Mouse (Mus musculus) midbrain, embryonic 13.5 days (tissue): ENCODE results near the gene Spsb4. TPM values are rescaled to one million over a fixed set of nuclear protein-coding genes. Genes with fewer than 3 reads are reported as not detected.
A peak's percentile ranks its signal among the peaks of the same experiment; 100 is the strongest.

Source experiments
- ATAC-seq: fragments of 200-750 bp; cut with Nextera tagmentation; 2 replicates; pipeline ENCODE4 v1.8.0; 2017; ENCODE audit warnings: mild to moderate bottlenecking, moderate TSS enrichment, moderate library complexity
- H3K27ac ChIP-seq: fragments of 300-500 bp; sonication (generic); 2 replicates; pipeline ENCODE4 v1.5.1; 2015; ENCODE audit warnings: inconsistent platforms, mild to moderate bottlenecking, moderate library complexity
- H3K27me3 ChIP-seq: fragments of 300-500 bp; sonication (generic); 2 replicates; pipeline ENCODE4 v1.6.1; 2015; ENCODE audit warnings: mild to moderate bottlenecking, inconsistent platforms
- H3K36me3 ChIP-seq: fragments of 300-500 bp; sonication (generic); 2 replicates; pipeline ENCODE4 v1.6.1; 2015; ENCODE audit warnings: mild to moderate bottlenecking, inconsistent platforms
- H3K4me1 ChIP-seq: fragments of 300-500 bp; sonication (generic); replicated peaks from 2 replicates; pipeline ENCODE4 v1.6.1; 2015; ENCODE audit warnings: inconsistent platforms
- H3K4me2 ChIP-seq: fragments of 300-500 bp; sonication (generic); replicated peaks from 2 replicates; pipeline ENCODE4 v1.6.1; 2015; ENCODE audit warnings: moderate library complexity, mild to moderate bottlenecking, inconsistent platforms
- H3K4me3 ChIP-seq: fragments of 300-500 bp; sonication (generic); replicated peaks from 2 replicates; pipeline ENCODE4 v1.5.1; 2015; ENCODE audit warnings: mild to moderate bottlenecking, inconsistent platforms
- H3K9ac ChIP-seq: fragments of 300-500 bp; sonication (generic); replicated peaks from 2 replicates; pipeline ENCODE4 v1.6.1; 2015; ENCODE audit warnings: mild to moderate bottlenecking, inconsistent platforms
- H3K9me3 ChIP-seq: fragments of 300-500 bp; sonication (generic); 2 replicates; pipeline ENCODE4 v1.6.1; 2016; ENCODE audit warnings: mild to moderate bottlenecking, inconsistent platforms
- WGBS: fragments of 180-500 bp; shearing (Covaris S2); methylation state at CpG from one replicate; pipeline ENCODE4 v1.1.7; 2015; 5-methylcytosine and 5-hydroxymethylcytosine counted together
- polyA plus RNA-seq: library from polyadenylated mRNA; unstranded; fragments of >200 nt; fragmentation: Nextera tagmentation; extraction: Ambion mirVana; gene quantifications from 2 replicates; pipeline ENCODE4 v1.2.1, GENCODE M21; 2015

The Spsb4 gene
- polyA plus RNA-seq, 1 experiment from 2014 or later, result 64.9 TPM

DNA sequence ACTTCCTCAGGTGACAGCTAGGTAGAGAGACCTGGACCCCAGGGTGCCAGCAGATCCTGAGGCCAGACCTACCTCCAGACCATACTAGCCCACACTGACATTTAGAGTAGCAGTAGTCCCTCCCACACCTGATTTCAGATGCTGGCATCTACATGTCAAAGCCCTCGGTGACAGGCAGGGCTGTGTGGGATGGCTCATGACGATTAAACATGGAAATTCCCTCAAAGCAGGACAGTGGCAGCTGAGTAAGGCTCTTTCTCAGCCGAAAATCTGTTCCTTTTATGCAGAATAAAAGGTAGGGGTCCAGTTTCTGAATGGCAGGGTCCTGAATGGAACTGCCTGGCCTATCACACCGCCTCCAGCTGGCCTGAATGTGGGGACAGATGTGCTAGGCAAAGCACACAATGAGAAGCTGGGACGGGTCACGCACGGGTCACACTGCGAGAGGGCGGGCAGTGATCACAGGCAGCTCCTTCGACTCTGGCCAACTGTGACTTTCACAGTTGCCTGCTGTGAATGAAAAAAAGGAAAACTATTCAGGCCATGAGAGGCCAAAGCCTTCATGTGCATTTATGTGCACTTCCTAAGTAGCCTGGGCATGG lies 29.2 kb downstream of the Spsb4 start:
- WGBS, result 6% methylated on average over 10 of the region's 10 CpGs

DNA sequence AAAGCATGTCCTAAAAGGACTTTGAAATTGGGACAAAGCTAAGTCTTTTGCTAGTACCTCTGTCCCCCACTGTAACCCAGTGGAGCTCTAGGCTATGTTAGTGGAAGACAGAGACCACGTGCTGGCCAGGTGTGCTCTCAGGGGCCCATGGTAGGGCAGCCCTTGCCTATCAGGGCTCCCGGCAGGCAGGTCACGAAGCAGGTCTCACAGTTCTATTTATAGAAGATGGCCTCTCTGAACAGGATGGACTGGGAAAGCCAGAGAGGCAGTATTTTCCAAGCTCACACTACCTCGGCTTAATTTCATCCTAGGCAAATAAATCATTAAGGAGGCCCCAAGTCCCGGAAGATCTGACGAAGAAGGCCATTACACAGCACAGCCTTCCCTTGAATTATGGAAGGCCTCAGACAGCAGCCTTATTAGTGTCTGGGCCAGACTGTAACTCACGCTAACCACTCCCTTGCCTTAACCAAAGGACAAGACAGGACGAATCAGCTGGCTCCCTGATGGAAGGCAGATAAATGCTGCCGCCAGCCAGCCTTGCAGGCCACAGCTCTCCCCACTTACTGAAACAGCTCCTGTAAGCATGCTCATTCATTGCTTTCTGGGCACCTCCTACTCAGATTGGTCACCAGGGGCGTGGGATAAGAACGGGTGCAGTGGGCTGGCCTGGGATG lies 31.7 kb downstream of the Spsb4 start:
- Histone ChIP-seq H3K27ac (peak overlapping the region; percentile 63), H3K9ac (no peak overlapping the region), H3K4me1 (peaks cover 81% of the 10 kb centered on the region), H3K9me3 (no peaks in the 10 kb centered on the region), H3K27me3 (no peaks in the 10 kb centered on the region), H3K4me3 (no peak overlapping the region), H3K4me2 (no peak overlapping the region), H3K36me3 (no peaks in the 10 kb centered on the region)
- ATAC-seq, result peak; percentile 35; the same call in 1 of the 2 replicates
- WGBS, result 48% methylated on average over 11 of the region's 11 CpGs

More for the DNA sequence above, 29.2 kb downstream of the Spsb4 start:
- H3K4me2 ChIP-seq, result no peak overlapping the region
- no peaks in the 10 kb centered on the region for H3K36me3 ChIP-seq
- no peak overlapping the region for H3K9ac ChIP-seq
- H3K27me3 ChIP-seq, result no peaks in the 10 kb centered on the region
- H3K4me3 ChIP-seq, result no peak overlapping the region
- ATAC-seq, result peak; percentile 51
- H3K9me3 ChIP-seq, result no peaks in the 10 kb centered on the region
- H3K4me1 ChIP-seq, result peaks cover 83% of the 10 kb centered on the region
- H3K27ac ChIP-seq, result peak overlapping the region; percentile 70

DNA sequence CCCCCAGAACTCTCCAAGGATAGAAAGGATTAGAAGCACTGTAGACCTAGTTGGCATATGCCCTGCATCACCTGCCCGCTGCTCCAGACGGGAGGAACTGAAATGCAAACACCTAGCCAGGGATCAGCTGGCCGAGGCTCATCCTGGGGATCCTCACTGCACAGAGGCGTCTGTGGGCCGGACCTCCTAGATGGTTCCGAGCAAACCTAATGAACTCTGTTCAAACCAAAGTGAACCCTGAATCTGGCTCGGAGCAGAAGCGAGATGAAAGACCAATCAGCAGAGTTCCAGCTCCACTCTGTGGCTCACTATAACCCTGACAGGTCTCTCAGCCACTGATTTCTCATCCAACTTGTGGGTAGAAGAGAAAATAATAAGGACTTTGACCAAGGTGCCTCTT lies 34.6 kb downstream of the Spsb4 start:
- no peak overlapping the region for H3K4me3 ChIP-seq
- H3K27ac ChIP-seq, result no peak overlapping the region
- H3K36me3 ChIP-seq, result no peaks in the 10 kb centered on the region
- no peak overlapping the region for H3K9ac ChIP-seq
- no peaks in the 10 kb centered on the region for H3K9me3 ChIP-seq
- H3K27me3 ChIP-seq, result no peaks in the 10 kb centered on the region
- H3K4me1 ChIP-seq, result peaks cover 81% of the 10 kb centered on the region
- no peak overlapping the region for H3K4me2 ChIP-seq
- no peak for ATAC-seq
- 91% methylated on average over 8 of the region's 8 CpGs for WGBS

DNA sequence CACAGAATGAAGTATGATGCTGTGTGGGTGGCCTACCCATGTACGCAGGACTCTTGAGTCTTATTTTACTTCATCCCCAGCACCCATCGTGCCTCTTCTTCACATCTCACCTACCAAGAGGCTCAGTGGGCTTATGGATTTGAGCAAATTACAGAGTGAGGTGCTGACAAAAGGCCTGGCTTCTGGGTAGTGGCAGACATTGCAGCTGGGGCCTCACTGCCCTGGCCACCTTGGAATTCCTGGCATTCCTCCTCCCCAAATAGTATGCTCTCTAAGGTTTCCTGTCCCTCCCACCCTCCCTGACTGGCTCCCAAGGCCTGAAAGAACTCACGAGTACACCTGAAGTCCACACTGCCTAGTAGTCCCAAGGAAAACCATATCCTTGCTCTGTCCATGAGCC lies 35.7 kb downstream of the Spsb4 start:
- Histone ChIP-seq H3K4me3 (no peak overlapping the region), H3K36me3 (no peaks in the 10 kb centered on the region), H3K4me2 (no peak overlapping the region), H3K4me1 (peaks cover 81% of the 10 kb centered on the region), H3K9me3 (no peaks in the 10 kb centered on the region), H3K27me3 (no peaks in the 10 kb centered on the region), H3K27ac (no peak overlapping the region), H3K9ac (no peak overlapping the region)
- ATAC-seq, result no peak
- 55% methylated on average over 3 of the region's 3 CpGs for WGBS

DNA sequence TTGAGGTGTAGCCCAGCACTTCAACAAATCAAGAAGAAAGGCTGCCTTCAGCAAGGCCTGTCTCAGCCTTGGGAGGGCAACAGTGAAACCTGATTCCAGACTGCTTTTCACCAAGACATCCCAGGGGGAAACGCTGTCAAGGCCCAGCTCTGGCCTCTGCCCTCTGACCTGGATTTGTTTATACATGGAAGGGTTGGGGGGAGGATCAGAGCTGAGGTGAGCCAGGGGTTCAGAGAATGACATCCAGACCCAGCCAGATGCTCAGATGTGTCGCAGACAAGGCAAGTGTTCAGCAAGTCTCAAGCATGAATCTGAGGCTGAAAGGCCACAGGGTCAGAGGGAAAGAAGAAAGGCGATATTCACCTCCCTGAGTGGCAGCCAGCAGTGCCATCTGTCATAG lies 36.3 kb downstream of the Spsb4 start:
- Histone ChIP-seq H3K36me3 (no peaks in the 10 kb centered on the region), H3K27me3 (no peaks in the 10 kb centered on the region), H3K9me3 (no peaks in the 10 kb centered on the region), H3K4me1 (peaks cover 81% of the 10 kb centered on the region), H3K9ac (no peak overlapping the region), H3K4me3 (no peak overlapping the region), H3K27ac (0 out of 2 replicates have a peak overlapping the region, but pooled peaks have one; percentile 15), H3K4me2 (no peak overlapping the region)
- WGBS, result 2% methylated on average over 3 of the region's 3 CpGs
- no peak for ATAC-seq

DNA sequence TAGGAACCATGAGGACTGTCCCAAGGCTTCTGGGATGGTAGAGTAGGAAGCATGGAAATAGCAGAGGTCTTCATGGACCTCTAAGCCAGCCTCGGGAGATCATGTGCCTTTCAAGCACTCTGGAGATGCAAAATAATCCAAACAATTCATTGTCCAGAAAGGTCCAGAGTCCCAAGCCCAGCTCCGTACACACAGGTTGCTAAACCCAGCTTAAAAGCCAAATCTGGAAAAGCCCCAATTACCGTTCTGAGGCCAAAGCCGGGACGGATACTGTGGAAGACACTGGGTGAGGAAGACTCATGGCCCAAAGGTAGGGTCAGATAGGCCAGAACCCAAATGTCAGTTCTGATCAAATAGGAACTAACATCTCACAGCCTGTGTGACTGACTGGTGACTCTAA lies 36.8 kb downstream of the Spsb4 start:
- Histone ChIP-seq H3K36me3 (no peaks in the 10 kb centered on the region), H3K4me1 (peaks cover 81% of the 10 kb centered on the region), H3K9me3 (no peaks in the 10 kb centered on the region), H3K27me3 (no peaks in the 10 kb centered on the region), H3K4me2 (no peak overlapping the region), H3K27ac (peak overlapping the region; percentile 86), H3K4me3 (no peak overlapping the region), H3K9ac (no peak overlapping the region)
- ATAC-seq, result no peak
- WGBS, result 69% methylated on average over 5 of the region's 5 CpGs

DNA sequence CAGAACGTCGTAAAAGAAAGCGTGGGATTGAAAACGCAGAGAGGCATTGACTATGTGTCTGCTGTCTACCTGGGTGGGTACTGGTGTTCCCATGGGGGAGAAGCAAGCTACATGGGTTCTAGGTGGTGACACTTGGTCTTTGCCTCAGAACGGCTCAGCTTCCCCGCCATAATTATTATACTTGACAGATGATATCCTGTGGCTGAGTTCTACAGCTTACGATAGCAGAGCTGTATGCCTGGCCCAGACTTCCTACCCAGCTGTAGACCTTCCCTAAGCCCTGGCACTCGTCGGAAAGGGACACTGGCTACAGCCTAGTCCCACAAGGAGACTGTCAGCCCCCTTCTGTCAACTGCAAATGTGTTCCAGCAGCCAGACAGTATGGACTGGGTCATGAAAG lies 37.5 kb downstream of the Spsb4 start:
- H3K9ac ChIP-seq, result no peak overlapping the region
- no peaks in the 10 kb centered on the region for H3K36me3 ChIP-seq
- peak; percentile 14 for ATAC-seq
- H3K9me3 ChIP-seq, result no peaks in the 10 kb centered on the region
- no peaks in the 10 kb centered on the region for H3K27me3 ChIP-seq
- peak overlapping the region; percentile 86 for H3K27ac ChIP-seq
- no peak overlapping the region for H3K4me3 ChIP-seq
- peaks cover 81% of the 10 kb centered on the region for H3K4me1 ChIP-seq
- no peak overlapping the region for H3K4me2 ChIP-seq
- 12% methylated on average over 9 of the region's 9 CpGs for WGBS

DNA sequence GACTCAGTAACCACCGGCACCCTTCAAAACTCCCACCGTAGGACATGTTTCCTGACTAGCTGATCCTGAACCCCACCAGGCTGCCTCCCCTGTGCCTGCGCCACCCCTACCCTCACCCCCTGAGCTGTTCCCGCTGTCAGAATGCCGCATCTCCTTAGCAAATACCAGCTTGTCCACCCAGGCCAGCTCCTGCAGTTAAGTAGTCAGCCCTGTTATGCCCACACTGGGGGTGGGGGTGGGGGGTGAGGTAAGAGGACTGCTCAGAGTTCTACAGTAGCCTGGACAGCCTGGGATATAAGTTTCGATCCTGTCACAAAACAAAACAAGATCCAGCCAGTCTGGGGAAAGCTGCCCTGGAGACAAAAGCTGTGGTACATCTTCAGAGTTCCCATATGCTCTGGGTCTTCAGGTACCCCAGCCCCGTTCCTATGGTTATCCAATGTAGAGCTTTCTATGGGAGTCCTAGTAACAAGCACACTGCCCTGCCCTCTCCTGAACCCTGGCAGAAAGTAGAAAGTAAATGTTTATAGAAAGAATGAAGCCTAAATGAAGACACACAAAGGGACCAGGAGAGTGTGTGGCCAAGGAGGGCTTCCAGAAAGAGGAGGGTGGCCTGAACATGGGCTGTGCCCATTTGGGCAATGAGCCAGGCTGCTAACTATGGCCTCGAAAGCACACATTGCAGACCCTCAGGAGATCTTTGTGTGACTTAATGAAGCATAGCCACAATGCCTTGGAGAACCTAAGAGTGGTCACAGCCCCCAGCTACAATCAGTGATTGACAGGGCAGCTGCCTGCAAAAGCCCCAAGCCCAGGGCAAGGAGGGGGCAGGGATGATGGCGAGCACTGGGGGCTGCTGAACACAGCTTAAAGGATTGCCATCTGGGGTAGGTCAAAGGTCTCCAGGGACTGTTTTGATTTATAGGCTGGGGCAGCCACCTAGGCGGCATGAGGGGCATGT lies 38.3 kb downstream of the Spsb4 start:
- peak; percentile 87 for ATAC-seq
- Histone ChIP-seq H3K4me3 (no peak overlapping the region), H3K4me2 (peak overlapping the region; percentile 13; the same call in 1 of the 2 replicates), H3K36me3 (no peaks in the 10 kb centered on the region), H3K9ac (no peak overlapping the region), H3K9me3 (no peaks in the 10 kb centered on the region), H3K27me3 (no peaks in the 10 kb centered on the region), H3K27ac (peak overlapping the region; percentile 86), H3K4me1 (peaks cover 83% of the 10 kb centered on the region)
- WGBS, result 9% methylated on average over 10 of the region's 10 CpGs

DNA sequence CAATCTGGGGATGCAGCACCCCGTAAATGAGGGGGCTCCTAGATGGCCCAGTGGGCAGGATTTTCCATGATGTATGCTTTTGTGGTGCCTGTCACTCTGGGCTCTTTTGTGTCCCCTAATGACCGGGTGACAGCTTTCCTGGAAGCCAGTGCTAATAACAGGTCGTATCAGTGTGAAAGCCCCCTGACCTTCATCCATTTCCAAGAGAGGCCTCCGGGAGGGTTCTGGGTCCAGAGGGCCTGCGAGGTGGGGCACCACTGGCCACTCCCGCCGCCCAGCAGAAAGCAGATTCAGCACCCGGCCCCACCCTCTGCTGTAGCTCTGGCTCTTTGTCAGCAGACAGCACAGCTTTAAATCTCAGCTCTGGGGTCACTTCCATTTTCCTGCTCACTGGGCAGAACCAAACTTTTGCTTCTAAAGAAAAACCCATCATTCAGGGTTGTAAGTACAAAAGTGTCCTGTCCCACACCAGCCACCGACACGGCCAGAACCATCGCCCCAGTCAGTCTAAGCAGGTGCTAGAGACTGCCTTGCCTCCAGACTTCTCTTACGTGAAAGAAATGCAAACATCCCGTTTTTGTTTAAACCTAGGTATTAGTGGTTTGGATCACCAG lies 39.1 kb downstream of the Spsb4 start:
- peak overlapping the region; percentile 86 for H3K27ac ChIP-seq
- WGBS, result 13% methylated on average over 13 of the region's 13 CpGs
- peak overlapping the region; percentile 36; the same call in 1 of the 2 replicates for H3K9ac ChIP-seq
- no peaks in the 10 kb centered on the region for H3K36me3 ChIP-seq
- no peak for ATAC-seq
- H3K27me3 ChIP-seq, result no peaks in the 10 kb centered on the region
- peak overlapping the region; percentile 23; the same call in 1 of the 2 replicates for H3K4me2 ChIP-seq
- H3K4me3 ChIP-seq, result no peak overlapping the region
- no peaks in the 10 kb centered on the region for H3K9me3 ChIP-seq
- peaks cover 83% of the 10 kb centered on the region for H3K4me1 ChIP-seq

DNA sequence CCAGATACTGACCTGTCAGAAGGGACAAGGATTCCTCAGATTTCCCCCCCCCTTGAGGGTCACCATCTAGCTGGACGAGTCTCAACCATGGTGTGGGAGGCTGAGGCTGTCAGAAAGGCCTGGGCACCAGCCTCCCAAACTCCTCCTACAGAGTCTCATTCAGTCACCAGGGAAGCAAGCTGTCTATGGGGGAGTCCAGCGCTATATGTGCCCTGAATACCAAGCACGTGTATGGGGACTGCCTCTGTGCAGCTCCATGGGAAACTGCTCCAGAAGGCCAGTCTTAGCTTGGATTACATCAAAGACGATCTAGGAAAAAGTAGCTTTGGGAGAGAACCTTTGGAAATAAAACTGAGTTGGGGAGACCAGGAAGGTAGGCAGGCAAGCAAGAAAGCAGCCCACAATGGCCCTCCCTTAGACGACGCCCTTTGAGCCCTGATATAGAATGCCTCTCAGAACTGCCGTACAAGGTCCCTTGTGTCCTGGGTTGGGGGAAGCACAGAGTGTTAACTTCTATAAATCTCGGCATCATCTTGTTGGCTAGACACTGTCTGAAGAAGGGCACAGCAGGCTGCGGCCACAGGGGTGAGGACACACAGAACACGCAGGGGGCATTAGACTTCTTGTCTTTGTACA lies 40.4 kb downstream of the Spsb4 start:
- no peaks in the 10 kb centered on the region for H3K36me3 ChIP-seq
- H3K27ac ChIP-seq, result peak overlapping the region; percentile 86
- no peak overlapping the region for H3K4me3 ChIP-seq
- H3K27me3 ChIP-seq, result no peaks in the 10 kb centered on the region
- peaks cover 84% of the 10 kb centered on the region for H3K4me1 ChIP-seq
- peak; percentile 25; the same call in 1 of the 2 replicates for ATAC-seq
- H3K9ac ChIP-seq, result no peak overlapping the region
- WGBS, result 39% methylated on average over 10 of the region's 10 CpGs
- no peaks in the 10 kb centered on the region for H3K9me3 ChIP-seq
- H3K4me2 ChIP-seq, result no peak overlapping the region
